Comparison of ENCODE assay signal across 9 mouse cellular contexts in genomic region chr4:118259782-118260463, GRCm38 (mm10). TPM values are rescaled to one million over a fixed set of nuclear protein-coding genes. Genes with fewer than 3 reads are reported as not detected.
DNase-seq lines count a peak whose midpoint lies in the region; ATAC-seq and TF ChIP-seq lines count a peak whose summit lies in the region.
"Had no signal": no experiment of that assay in that cellular context is flagged by ENCODE, and none has a peak within 500 bp of the region (broad histone marks: within the 10 kb centered on the region; RNA-seq: fewer than 3 reads in every experiment).

No protein-coding gene starts in this region.

- no peak overlapping the region; the same call in 1 of the 2 replicates for H3K9ac ChIP-seq in kidney, embryonic 15.5 days
- H3K9ac ChIP-seq in hindbrain, postnatal 0 days (replicated peaks; ENCODE audit: low read length) = peak overlapping the region; percentile 56
- H3K9ac ChIP-seq in midbrain, embryonic 15.5 days = peak overlapping the region; percentile 41; the same call in 1 of the 2 replicates

- DNase-seq in kidney, postnatal 25 days = no peak
- DNase-seq in embryonic facial prominence, embryonic 10.5 days (ENCODE audit: low spot score) = no peak
- peak; percentile 71 for DNase-seq in hindbrain, postnatal 0 days (ENCODE audit: low spot score)
- no peak for DNase-seq in ovary, postnatal 14 days (ENCODE audit: low spot score)
- DNase-seq in urinary bladder, postnatal 4 days (ENCODE audit: low spot score in 2 of 2) = no peak
- DNase-seq in urinary bladder, postnatal 14 days (ENCODE audit: low spot score) = no peak

- peak overlapping the region; percentile 92; the same call in 1 of the 2 replicates for H3K4me2 ChIP-seq in kidney, embryonic 15.5 days
- H3K4me2 ChIP-seq in hindbrain, postnatal 0 days (ENCODE audit: low read depth, low read length) = peak overlapping the region; percentile 82
- peak overlapping the region; percentile 72 for H3K4me2 ChIP-seq in midbrain, embryonic 15.5 days

- H3K4me3 ChIP-seq in kidney, embryonic 15.5 days (replicated peaks) = peak overlapping the region; percentile 56; the same call in 1 of the 2 replicates
- H3K4me3 ChIP-seq in embryonic facial prominence, embryonic 10.5 days = peak overlapping the region; percentile 69; the same call in 1 of the 2 replicates
- H3K4me3 ChIP-seq in hindbrain, postnatal 0 days (ENCODE audit: low read length) = peak overlapping the region; percentile 44
- H3K4me3 ChIP-seq in midbrain, embryonic 15.5 days = peak overlapping the region; percentile 47

- peaks cover 48% of the 10 kb centered on the region for H3K36me3 ChIP-seq in kidney, embryonic 15.5 days
- peaks cover 81% of the 10 kb centered on the region for H3K36me3 ChIP-seq in embryonic facial prominence, embryonic 10.5 days (replicated peaks)
- peaks cover 14% of the 10 kb centered on the region for H3K36me3 ChIP-seq in hindbrain, postnatal 0 days (ENCODE audit: insufficient read depth, low read length)
- H3K36me3 ChIP-seq in midbrain, embryonic 15.5 days (replicated peaks) = peaks cover 5% of the 10 kb centered on the region; the same call in 1 of the 2 replicates

- no peaks in the 10 kb centered on the region for H3K27me3 ChIP-seq in kidney, embryonic 15.5 days
- H3K27me3 ChIP-seq in embryonic facial prominence, embryonic 10.5 days (replicated peaks; ENCODE audit: low read depth, poor library complexity, severe bottlenecking) = no peaks in the 10 kb centered on the region
- no peaks in the 10 kb centered on the region for H3K27me3 ChIP-seq in hindbrain, postnatal 0 days (ENCODE audit: insufficient read depth, low read length)
- no peaks in the 10 kb centered on the region for H3K27me3 ChIP-seq in midbrain, embryonic 15.5 days (replicated peaks)

- H3K9me3 ChIP-seq in kidney, embryonic 15.5 days (replicated peaks) = no peaks in the 10 kb centered on the region
- no peaks in the 10 kb centered on the region for H3K9me3 ChIP-seq in embryonic facial prominence, embryonic 10.5 days
- no peaks in the 10 kb centered on the region for H3K9me3 ChIP-seq in hindbrain, postnatal 0 days (ENCODE audit: low read length)
- no peaks in the 10 kb centered on the region for H3K9me3 ChIP-seq in midbrain, embryonic 15.5 days

- TF ChIP-seq CTCF in hindbrain, postnatal 0 days (IDR thresholded peaks at IDR 0.05; ENCODE audit: low read depth) = no peak

- H3K27ac ChIP-seq in kidney, embryonic 15.5 days = peak overlapping the region; percentile 75; the same call in 1 of the 2 replicates
- H3K27ac ChIP-seq in embryonic facial prominence, embryonic 10.5 days (replicated peaks) = 0 out of 2 replicates have a peak overlapping the region, but pooled peaks have one; percentile 3
- H3K27ac ChIP-seq in hindbrain, postnatal 0 days = peak overlapping the region; percentile 76; the same call in 1 of the 2 replicates
- peak overlapping the region; percentile 72 for H3K27ac ChIP-seq in midbrain, embryonic 15.5 days

- H3K4me1 ChIP-seq in kidney, embryonic 15.5 days = peaks cover 69% of the 10 kb centered on the region
- H3K4me1 ChIP-seq in embryonic facial prominence, embryonic 10.5 days = peaks cover 61% of the 10 kb centered on the region
- H3K4me1 ChIP-seq in hindbrain, postnatal 0 days (ENCODE audit: insufficient read depth, low read length) = peaks cover 32% of the 10 kb centered on the region
- H3K4me1 ChIP-seq in midbrain, embryonic 15.5 days = peaks cover 40% of the 10 kb centered on the region

- ATAC-seq in kidney, embryonic 15.5 days (replicated peaks; ENCODE audit: low FRiP score) = no peak
- no peak; the same call in 1 of the 2 replicates for ATAC-seq in hindbrain, postnatal 0 days
- no peak for ATAC-seq in midbrain, embryonic 15.5 days (replicated peaks)

- WGBS in kidney, embryonic 15.5 days = 80% methylated on average over 8 of the region's 8 CpGs
- WGBS in embryonic facial prominence, embryonic 10.5 days = 84% methylated on average over 8 of the region's 8 CpGs
- 33% methylated on average over 8 of the region's 8 CpGs for WGBS in hindbrain, postnatal 0 days
- 73% methylated on average over 8 of the region's 8 CpGs for WGBS in midbrain, embryonic 15.5 days

RNA-seq across cellular contexts. Expression of gene Ptprf, which starts 31.3 kb away (rescaled TPM):
- 64.2 and 64.4 TPM in 2 replicates for polyA plus RNA-seq in kidney, embryonic 15.5 days (2015; fragmentation: Nextera tagmentation; extraction: Ambion mirVana)
- polyA plus RNA-seq in embryonic facial prominence, embryonic 10.5 days (2016; fragmentation: Nextera tagmentation; extraction: Ambion mirVana) = 88.2 and 95.5 TPM in 2 replicates
- 178 and 196 TPM in 2 replicates for total RNA-seq in hindbrain, postnatal 0 days (2014; rRNA removed)
- polyA plus RNA-seq in hindbrain, postnatal 0 days (2015; fragmentation: Nextera tagmentation; extraction: Ambion mirVana) = 39.2 and 44.4 TPM in 2 replicates
- polyA plus RNA-seq in midbrain, embryonic 15.5 days (2015; fragmentation: Nextera tagmentation; extraction: Ambion mirVana) = 93.9 and 94.2 TPM in 2 replicates
- total RNA-seq: granulocyte monocyte progenitor cell, adult 5-6 weeks had no signal

Comparison
In these comparisons a context has a peak if more than half of its experiments do, and no peak if none do; other contexts are left out.
1. H3K27ac ChIP-seq: peak in every context shown above with its lines; median percentile 76 in hindbrain, postnatal 0 days; 75 in kidney, embryonic 15.5 days; 72 in midbrain, embryonic 15.5 days; 3 in embryonic facial prominence, embryonic 10.5 days.